Mouse (Mus musculus): ENCODE data around the gene E130208F15Rik.

Gene E130208F15Rik

GRCm38 (mm10) chr7:30321539-30322284 lies at the start of gene E130208F15Rik:
E130208F15Rik (plus strand) TSS chr7:30321740.
- under 1% methylated on average over 63 of the region's 63 CpGs for WGBS

- 89% methylated on average over 6 of the region's 6 CpGs for WGBS
Observed at GRCm38 (mm10) chr7:30274383-30274782, 47.2 kb upstream of the E130208F15Rik start.

GRCm38 (mm10) chr7:30278911-30279310 lies 42.6 kb upstream of the E130208F15Rik start:
- 46% methylated on average over 2 of the region's 2 CpGs for WGBS

GRCm38 (mm10) chr7:30279536-30279935 lies 42.0 kb upstream of the E130208F15Rik start:
- WGBS = 8% methylated on average over 6 of the region's 6 CpGs

- under 1% methylated on average over 48 of the region's 49 CpGs for WGBS
Observed at GRCm38 (mm10) chr7:30279951-30280669, 41.4 kb upstream of the E130208F15Rik start, which contains the start of the genes Thap8 and Wdr62. Thap8 (plus strand) TSS chr7:30280094. Wdr62 (minus strand) TSS chr7:30280419.

- under 1% methylated on average over 20 of the region's 20 CpGs for WGBS
Observed at GRCm38 (mm10) chr7:30280670-30281138, 40.8 kb upstream of the E130208F15Rik start.

GRCm38 (mm10) chr7:30281522-30281921 lies 40.0 kb upstream of the E130208F15Rik start:
- WGBS = 80% methylated on average over 4 of the region's 4 CpGs

- WGBS = 52% methylated on average over 7 of the region's 7 CpGs
Observed at GRCm38 (mm10) chr7:30282740-30283139, 38.8 kb upstream of the E130208F15Rik start.

GRCm38 (mm10) chr7:30286701-30287410 lies 34.7 kb upstream of the E130208F15Rik start:
- 57% methylated on average over 8 of the region's 8 CpGs for WGBS

- 71% methylated on average over 6 of the region's 6 CpGs for WGBS
Observed at GRCm38 (mm10) chr7:30288046-30288445, 33.5 kb upstream of the E130208F15Rik start.

- WGBS = 71% methylated on average over 7 of the region's 7 CpGs
Observed at GRCm38 (mm10) chr7:30289071-30289713, 32.3 kb upstream of the E130208F15Rik start.

GRCm38 (mm10) chr7:30289714-30290399 lies 31.7 kb upstream of the E130208F15Rik start:
- 61% methylated on average over 10 of the region's 10 CpGs for WGBS

GRCm38 (mm10) chr7:30291215-30292131 lies 30.1 kb upstream of the E130208F15Rik start, which contains the start of gene Clip3:
Clip3 (plus strand) TSS chr7:30291728.
- 9% methylated on average over 35 of the region's 35 CpGs for WGBS

GRCm38 (mm10) chr7:30293795-30294194 lies 27.7 kb upstream of the E130208F15Rik start:
- 23% methylated on average over 13 of the region's 13 CpGs for WGBS

- WGBS = 42% methylated on average over 5 of the region's 5 CpGs
Observed at GRCm38 (mm10) chr7:30294296-30294695, 27.2 kb upstream of the E130208F15Rik start.

GRCm38 (mm10) chr7:30295103-30295502 lies 26.4 kb upstream of the E130208F15Rik start:
- WGBS = 34% methylated on average over 10 of the region's 10 CpGs

GRCm38 (mm10) chr7:30296816-30297215 lies 24.7 kb upstream of the E130208F15Rik start:
- WGBS = 91% methylated on average over 15 of the region's 15 CpGs

GRCm38 (mm10) chr7:30297266-30297665 lies 24.3 kb upstream of the E130208F15Rik start:
- 79% methylated on average over 16 of the region's 16 CpGs for WGBS

GRCm38 (mm10) chr7:30300914-30301313 lies 20.6 kb upstream of the E130208F15Rik start:
- WGBS = 42% methylated on average over 3 of the region's 3 CpGs
